Mouse (Mus musculus): ENCODE results near the gene Fbxw7.
A peak's percentile ranks its signal among the peaks of the same experiment; 100 is the strongest.

The Fbxw7 gene

DNA sequence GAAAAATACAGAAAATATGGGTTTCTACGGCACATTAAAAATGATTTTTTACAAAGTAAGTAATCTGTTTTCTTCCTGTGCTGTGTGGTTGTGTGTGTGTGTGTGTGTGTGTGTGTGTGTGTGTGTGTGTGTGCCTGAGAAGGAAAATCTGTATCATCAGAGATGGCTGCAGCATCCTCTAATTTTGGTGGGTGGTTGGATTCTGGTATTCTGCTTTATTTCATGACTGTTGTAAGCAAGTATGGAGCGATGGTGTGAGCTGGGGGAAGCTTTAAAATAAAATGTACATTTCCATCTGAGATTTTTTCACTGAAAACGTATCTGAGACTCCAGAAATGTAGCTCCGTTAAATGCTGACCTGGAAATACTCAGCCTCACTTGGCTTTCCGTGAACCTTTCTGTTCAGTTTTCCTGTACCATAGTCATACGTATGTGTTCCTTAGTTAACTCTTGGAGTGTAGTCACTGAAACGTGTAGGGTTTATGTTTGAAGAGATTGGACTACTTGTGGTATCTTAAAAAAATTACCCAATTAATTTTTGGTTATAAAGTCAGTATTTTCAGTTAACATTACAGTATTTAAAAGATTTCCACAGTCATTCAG is 137.6 kb downstream of the Fbxw7 start:
- DNase-seq, result no peak

DNA sequence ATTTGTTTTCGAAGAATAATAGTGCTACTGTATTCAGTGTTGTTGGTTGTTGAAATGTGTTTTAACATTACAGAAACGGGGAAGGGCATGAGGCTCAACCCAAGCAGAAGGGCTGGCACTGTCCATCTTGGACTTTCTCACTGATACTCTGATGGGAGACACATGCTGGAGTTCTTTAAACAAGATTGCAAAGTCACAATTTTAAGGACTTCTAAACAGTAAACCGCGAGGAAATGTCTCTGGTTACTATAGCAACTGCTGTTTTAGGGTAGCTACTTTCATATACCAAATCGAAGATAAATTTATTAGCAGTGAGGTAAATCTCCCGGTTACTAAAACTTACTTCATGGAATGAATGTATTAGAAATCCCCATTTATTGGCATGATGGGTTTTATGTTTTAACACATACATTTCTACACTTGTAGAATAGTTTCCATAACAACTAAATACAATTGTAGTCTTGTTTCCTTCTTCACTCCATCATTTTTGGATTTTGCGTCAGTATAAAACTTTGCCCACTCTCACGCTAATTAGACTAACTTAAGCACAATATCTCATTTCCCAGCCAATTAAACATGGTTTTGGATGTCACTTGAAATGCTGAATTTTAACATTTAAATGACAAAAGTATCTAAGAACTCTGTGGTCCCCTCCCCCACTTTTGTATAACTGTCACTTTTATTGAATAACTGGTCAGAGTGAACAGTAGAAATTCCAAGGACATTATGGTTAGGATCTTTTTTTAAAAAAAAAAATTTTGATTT is 140.1 kb downstream of the Fbxw7 start:
- no peak for DNase-seq

DNA sequence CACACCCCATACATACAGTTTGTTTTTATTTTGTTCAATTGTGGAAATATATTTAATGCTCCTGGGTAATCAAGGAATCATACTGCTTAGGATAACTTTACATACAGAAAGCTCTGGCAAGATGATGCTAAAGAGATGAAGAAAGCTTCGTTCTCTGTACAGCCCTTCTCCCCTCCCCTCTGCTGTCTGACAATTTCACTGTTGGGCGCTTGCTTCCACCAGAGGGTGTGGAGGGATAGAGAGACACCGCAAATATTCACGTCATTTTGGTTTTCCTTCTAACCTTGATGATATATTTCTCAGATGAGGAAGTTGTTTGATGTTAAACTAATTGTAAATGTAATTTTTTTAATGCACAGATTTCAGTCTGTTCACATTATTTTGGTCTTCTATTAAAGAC is 140.8 kb downstream of the Fbxw7 start:
- DNase-seq, result no peak

DNA sequence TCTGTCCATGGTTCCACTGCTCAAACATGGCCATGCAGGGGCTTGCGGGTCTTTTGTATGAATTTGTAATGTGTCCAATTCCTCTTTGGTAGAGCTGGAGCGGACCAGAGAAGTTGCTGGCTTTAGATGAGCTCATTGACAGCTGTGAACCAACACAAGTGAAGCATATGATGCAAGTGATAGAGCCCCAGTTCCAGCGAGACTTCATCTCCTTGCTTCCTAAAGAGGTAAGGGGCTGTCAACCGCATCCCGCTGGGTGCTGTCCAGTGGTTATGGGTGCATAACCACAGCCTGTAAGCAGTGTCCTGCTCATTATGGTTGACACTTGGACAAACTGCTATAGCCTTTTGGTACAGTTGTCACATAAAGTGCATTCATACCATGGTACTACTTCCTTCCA is 150.1 kb downstream of the Fbxw7 start:
- no peak for DNase-seq

DNA sequence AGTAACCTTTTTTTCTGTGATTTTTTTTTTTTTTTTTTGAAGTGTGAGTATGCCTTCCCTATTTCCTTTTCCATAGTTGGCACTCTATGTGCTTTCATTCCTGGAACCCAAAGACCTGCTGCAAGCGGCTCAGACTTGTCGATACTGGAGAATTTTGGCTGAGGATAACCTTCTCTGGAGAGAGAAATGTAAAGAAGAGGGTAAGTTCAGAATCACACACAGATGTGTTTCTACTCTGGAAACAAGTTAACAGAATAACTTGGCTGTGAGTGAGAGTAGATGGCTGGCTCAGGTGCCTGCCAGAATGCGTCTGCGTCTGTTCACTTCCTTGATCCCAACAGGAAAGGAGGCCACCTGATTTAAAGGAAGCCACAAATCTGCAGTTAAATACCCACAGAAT is 152.3 kb downstream of the Fbxw7 start:
- no peak for DNase-seq

DNA sequence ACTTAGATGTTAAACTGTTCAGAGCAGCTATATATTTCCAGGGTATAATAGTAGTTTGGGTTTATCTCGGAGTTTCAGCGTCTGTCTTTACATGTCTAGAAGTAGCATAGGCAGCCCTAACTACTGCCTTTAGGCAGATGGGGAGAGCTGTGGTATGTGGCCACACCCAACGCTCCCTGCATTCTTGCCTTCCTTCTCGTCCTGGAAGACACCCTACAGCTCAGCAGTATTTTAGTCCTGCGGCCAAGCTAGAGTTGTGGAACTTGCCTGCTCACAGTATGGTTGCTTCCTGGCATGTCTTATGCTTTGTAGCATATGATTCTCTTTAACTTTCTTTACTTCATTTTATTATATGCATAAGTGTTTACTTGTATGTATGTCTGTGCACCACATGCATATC is 156.5 kb downstream of the Fbxw7 start:
- no peak for DNase-seq

DNA sequence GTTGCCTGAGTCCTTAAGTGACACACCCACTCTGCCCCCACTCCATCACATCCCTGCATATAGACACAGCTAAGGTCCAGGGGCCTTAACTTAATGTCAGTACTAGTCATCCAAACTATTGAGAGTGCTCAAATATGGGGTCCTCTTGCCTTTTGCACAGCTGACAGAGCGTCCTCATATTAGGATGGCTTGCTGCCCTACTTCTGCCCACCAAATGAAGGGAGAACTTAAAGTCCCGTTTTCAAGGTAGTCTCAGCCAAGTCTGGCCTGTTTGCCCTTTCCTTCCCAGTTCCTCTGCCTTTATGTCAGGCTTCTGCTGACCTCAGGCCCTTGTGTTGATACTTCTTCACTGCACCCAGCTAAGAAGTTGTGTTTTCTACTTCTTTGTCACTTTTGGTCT is 157.8 kb downstream of the Fbxw7 start:
- no peak for DNase-seq

DNA sequence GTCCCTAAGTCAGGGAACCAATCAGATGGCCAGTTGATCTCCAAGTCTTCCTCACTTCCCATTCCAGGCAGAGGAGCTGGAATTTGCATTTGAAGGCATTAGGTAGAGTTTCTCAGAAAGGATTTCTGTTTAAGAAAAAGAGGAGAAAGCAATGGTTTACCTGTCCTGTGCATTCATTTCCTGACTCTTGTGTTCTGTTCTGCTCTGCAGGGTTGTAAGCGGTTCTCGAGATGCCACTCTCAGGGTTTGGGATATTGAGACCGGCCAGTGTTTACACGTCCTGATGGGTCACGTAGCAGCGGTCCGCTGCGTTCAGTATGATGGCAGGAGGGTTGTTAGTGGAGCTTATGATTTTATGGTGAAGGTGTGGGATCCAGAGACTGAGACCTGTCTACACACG is 159.1 kb downstream of the Fbxw7 start:
- DNase-seq, result no peak

DNA sequence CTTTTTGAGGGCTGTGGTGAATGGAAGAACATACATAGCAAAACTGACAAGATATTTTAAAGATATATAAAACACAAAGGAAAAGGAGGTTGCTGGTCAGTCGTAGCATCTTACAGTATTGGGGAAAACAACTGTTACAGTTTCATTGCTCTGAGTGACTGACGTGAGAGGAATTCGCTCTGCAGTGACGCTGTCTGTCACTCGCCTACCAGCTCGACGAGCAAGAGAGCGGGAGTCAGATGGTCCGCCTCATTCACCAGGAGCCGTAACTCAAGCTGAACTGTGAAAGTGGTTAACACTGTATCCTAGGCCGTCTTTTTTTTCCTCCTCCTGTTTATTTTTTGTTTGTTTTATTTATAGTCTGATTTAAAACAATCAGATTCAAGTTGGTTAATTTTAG is 163.6 kb downstream of the Fbxw7 start:
- no peak for DNase-seq

DNA sequence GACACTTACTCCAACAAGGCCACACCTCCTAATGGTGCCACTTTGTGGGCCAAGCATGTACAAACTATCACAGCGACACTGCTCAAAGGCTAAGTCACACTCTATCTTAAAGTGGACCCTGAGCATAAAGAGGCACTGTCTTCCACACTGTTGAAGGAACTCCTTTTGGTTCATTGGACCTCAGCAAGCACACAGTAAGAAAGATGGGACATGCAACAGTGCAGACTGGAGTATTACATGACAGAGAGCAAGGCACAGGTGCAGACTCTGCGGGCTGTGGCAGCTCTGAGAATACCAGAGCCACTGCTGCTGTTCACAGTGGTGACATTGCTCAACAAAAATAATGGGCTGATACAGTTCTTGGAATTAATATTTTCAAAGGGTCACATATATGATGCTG is 165.1 kb downstream of the Fbxw7 start:
- DNase-seq, result no peak

DNA sequence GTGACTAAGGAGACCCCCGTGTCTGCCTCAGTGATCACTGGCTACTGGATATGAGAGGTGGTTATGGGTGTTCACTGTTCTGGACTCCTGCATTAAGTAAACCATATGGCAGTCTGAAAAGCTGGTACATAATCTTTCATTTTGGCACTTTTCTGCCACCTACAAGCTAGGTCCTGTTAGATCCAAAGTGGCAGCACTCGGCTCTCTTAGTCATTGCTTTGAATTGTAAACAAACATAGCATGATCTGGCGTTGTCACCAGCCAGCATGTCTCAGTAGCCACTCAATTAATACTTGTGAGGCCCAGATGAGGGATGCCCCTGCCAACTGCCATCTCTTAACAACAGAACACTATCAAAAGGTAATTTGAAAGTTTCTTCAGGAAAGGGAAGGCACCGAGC is 167.6 kb downstream of the Fbxw7 start:
- no peak for DNase-seq

DNA sequence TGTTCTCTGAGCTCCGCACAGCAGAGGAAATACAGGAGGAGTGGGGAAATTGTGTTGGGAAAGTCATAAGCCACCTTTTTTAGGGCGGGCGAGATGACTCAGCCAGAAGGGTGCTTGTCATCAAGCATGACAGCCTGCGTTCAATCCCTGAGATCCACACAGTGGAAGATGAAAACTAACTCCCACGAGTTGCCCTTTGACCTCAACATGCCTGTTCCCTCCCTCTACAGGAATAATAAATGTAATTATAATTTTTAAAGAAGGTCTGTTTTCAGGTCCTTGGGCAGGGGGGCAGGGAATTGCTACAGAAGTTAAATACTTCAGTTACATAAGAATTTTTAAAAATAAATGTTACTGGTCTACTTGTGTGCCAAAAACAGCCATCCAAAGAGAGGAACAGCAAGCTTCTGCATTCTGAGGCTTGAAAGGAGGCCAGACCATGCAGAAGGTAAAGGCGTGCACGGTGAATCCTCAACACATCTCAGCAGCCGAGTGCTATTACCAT is 170.1 kb downstream of the Fbxw7 start:
- DNase-seq, result peak; percentile 80

DNA sequence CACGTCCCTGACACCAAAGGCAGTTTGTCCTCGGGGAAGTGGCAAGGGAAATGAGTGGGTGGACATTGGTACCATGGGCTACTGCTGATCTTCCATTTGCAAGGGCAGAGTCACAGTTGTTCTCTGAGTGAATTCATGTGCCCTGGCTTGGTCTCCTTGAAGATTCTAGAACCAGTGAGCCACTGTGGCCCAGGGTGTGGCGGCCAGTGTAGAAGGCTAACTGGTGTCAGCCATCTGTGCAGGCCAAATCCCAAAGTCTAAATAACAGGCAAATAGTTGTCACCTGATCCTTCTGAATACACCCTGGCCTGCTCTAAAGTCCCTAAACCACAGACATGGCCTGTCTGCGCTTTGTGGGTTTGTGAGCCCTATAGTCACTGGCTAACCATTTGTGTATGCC is 173.8 kb downstream of the Fbxw7 start:
- no peak for DNase-seq

DNA sequence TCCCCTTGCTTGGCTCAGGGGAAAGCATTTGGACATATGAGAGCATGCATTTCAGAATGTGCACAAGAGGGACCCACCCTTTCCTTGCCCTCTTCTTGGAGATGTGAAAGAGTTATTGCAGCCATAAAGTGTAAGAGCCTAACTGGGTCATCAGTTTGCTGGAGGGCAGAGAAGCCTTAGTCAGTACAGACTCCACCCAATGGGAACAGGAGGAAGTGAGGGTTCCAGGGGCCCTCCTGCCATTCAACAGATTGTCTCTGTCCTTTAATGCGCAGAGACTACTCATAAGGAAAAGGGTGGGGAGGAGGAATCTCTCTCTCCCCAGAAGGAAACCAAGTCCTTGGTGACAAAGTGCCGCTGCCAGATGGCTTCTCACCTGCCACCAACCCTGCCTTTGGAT is 190.2 kb downstream of the Fbxw7 start:
- DNase-seq, result no peak

DNA sequence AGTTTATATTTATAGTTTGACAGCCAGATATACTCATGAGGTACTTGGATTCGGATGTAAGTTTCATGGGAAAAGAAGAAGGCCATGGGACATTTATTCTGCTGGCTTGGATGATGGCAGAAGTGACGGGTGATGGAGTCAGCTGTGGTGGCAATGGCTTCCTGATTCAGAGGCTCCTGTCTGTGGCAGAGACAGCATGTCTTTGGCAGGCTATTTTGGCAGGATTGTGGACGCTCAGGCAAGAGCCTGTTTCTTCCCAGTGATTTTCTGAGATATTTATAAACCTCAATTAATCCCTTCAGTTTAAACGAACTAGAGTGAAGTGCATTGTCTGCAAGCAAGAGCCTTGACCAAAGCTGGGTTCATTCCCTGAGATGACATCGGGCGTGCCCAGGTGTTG is 197.8 kb downstream of the Fbxw7 start:
- peak; percentile 8 for DNase-seq

DNA sequence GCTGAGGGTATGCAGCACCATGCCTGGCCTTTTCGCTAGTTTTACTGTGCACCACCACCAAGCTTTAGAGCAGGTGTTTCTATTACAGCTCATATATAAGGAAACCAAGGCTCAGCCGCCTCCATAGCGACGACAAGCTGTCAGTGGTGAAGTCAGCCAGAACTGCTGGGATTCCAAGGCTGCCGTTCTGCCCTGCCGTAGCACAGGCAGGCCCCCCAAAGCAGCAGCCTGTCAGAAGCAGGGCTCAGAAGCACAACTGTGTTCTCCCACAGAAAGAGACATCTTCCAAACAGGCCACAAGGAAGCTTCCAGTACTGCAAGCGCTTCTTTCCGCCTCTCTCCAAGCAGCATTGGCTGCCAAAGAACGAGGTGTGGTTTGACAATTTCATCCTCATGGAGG is 200.6 kb downstream of the Fbxw7 start:
- peak; percentile 88 for DNase-seq

DNA sequence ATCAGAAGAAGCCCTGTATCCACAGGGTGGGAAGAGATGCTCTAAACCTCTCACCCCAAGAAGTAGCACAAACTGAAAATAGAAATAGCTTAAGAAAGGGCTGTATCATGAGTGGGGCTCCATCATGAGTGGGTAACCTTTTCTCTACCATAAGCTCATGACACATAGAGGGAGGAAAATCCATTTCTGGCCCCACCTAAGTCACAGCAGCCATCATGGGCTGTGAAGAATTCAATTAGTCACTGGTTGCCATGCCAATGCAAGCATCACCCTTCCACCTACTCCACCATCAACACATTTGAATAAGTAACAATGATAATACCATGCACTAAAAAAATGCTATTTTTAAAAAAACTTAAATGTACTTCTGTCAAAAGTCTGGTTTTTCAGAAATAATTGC is 205.1 kb downstream of the Fbxw7 start:
- DNase-seq, result peak; percentile 74

DNA sequence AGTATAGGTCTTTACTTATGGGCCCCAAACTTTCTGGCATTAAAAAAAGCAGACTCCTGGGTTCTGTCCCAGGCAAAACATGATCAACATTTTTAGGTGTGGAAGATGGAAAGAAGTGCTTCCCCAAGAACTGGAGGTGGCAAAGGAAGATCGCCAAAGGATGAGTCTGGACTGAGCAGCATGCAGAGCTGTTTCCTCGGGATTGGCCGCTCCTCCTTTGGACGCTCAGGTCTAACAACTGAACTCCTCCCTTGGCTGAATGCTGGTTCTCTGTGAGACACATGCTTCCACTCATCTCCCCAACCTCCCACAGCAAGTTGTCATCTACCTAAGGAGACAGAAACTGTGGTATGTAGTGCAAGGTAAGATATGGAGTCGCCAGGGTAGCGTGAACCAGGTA is 206.7 kb downstream of the Fbxw7 start:
- no peak for DNase-seq

DNA sequence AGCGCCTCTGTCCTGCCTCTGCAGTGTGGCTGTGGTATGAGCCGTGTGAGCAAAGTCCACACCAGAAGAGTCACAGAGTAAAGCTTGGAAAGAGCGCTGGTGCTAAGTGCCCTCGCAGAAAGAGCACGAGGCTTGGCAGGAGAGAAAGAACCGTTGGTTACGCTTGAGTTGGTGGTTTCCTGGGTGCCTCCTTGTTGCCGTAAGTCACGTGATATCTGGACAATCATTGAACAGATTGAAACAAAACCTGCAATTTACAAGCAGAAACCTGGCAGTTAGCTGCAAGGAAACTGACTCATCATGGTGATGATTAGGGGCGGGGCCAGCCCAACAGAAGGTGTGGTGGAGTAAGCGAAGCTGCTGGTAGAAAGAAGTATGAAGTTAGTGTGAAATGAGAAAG is 207.7 kb downstream of the Fbxw7 start:
- peak; percentile 25 for DNase-seq

DNA sequence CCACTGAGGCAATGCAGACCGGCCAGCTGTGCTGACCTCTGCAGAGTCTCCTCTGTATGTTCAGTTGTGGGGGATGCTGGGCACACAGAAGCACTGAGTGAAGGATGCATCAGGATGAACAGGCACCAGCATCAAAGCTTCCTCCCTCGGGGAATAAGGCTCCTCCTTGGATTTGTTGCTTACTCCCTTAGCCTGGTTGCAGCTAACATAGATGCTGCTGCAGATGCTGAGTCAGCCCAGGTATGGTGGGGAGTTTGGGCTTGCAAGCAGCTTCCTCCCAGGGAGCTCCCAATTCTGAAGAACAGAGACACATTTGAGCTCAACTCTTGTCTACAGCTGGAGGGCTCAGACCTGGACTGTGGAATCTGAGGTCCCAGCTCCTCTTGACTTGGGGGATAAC is 209.2 kb downstream of the Fbxw7 start:
- no peak for DNase-seq

DNA sequence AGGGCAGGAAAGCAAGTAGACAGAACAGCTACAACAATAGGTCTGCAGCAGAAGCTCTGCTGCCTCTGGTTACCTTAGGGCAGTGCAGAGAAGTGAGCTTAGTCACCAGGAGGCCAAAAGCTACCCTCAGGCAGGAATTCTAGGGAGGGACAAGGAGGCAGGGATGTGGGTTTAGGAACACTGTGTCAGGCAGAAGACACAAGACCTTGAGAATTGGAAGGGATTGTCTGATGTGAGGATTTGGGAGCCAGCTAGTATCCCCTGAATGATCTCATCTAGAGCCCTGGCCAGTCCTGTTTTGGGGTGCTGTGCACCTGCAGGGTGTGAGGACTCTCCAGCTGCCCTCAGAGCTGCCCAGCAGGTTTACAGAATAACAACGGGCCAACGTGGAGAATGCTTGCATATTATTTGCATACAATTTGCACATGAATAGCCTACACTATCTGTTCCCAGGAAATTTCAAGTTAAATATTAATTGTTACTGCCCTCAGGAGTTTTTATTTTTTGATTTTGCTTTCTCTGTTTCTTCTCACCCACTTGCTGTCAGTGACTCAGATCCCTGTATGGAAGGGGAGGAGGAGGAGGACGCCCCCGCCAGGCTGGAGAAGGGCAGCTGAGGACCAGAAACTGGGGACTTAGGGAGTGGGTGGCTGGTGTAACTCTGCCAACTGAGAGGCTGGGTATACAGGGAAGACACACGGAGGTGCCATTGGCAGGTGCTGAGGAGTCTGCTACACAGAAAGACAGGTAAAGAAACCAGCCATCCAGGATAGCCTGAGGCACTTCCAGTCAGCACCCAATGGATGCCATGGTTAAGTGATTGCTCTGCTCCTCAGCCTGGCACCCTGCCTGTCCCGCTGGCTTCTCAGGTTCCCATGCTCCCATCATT is 210.0 kb downstream of the Fbxw7 start:
- peak; percentile 75 for DNase-seq

Measured in layer of hippocampus, adult 9-11 months (tissue).